10 mouse cellular contexts compared by ENCODE assay signal in the genomic region with DNA sequence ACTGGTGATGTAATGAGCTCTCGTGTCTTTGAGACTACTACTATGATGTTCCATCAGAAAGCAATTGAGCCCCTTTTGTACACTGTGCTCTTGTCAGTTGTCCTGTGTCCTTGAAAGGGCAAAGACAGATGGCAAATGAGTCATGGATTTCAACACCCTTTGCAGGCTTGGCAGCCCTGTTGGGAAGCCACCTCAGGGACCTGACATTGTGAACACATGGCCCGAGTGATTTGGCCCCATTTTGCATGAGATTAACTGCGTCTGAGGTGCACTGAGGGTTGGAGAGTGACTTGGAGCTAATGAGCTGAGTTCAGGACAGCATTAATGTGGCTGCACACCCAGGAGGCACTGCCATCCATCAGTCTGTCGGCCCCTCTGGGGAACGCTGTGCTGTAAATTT.
DNase-seq lines count a peak whose midpoint lies in the region.
"Had no signal": no experiment of that assay in that cellular context is flagged by ENCODE, and none has a peak within 500 bp of the region (broad histone marks: within the 10 kb centered on the region; RNA-seq: fewer than 3 reads in every experiment).

No protein-coding gene starts in this region.

- peak; percentile 19 to 59 for DNase-seq in adrenal gland, adult (ENCODE audit: inconsistent age in 2 of 2, low spot score in 1 of 2)
- no peak for DNase-seq in adrenal gland, postnatal 4 days (ENCODE audit: low spot score in 2 of 2)
- DNase-seq in cerebellum, adult 9-10 months = peak; percentile 10
- no peak for DNase-seq in cerebellum, adult 8-10 months
- peak; percentile 3 for DNase-seq in adrenal gland, adult 8-10 months
- peak; percentile 33 for DNase-seq in brain, adult 2 months (ENCODE audit: low read depth, low spot score)
- DNase-seq in spleen, postnatal 4 days (ENCODE audit: low spot score in 2 of 2) = no peak
- no peak for DNase-seq in layer of hippocampus, adult 18-20 months (ENCODE audit: low spot score in 2 of 2)
- DNase-seq: gastrocnemius, postnatal 25 days; kidney, adult 2 months had no signal

Comparison
In these comparisons a context has a peak if more than half of its experiments do, and no peak if none do; other contexts are left out.
1. DNase-seq: peak in adrenal gland, adult (2 of 2), cerebellum, adult 9-10 months (single experiment), adrenal gland, adult 8-10 months (single experiment) and brain, adult 2 months (single experiment); none in adrenal gland, postnatal 4 days (0 of 2), cerebellum, adult 8-10 months (single experiment), spleen, postnatal 4 days (0 of 2) and layer of hippocampus, adult 18-20 months (0 of 2).